8 mouse cellular contexts compared by ENCODE assay signal in the genomic region with DNA sequence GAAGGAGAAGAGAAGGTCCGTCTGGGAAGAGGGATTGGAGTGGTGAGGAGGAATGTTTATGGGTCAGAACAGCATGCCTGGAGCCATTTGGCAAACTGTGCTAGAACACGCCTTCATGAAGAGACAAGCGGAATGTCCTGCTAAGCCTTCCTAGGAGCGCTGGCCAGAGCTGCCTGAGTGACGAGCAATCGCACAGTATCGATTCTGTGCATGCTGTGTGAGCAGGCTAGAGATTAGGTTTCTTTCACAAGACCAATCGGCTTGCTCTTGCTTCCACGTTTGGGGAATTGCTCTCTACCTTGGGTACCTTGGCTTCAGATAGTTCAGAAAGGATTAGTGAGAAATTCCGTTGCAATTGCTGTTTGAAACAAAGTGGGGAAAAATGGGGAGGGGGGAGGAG. TPM values are rescaled to one million over a fixed set of nuclear protein-coding genes. Genes with fewer than 3 reads are reported as not detected.
DNase-seq lines count a peak whose midpoint lies in the region; ATAC-seq and TF ChIP-seq lines count a peak whose summit lies in the region.

No protein-coding gene starts in this region.

- H3K4me1 ChIP-seq in heart, postnatal 0 days (ENCODE audit: control insufficient read depth, insufficient read depth), result 0 out of 2 replicates have a peak, but pooled peaks cover 3% of the 10 kb centered on the region
- 0 out of 2 replicates have a peak, but pooled peaks cover 4% of the 10 kb centered on the region for H3K4me1 ChIP-seq in liver, postnatal 0 days (ENCODE audit: insufficient read depth)

- ATAC-seq in heart, postnatal 0 days (ENCODE audit: insufficient read depth, low read depth), result no peak
- ATAC-seq in Patski, result peak; percentile 31
- no peak for ATAC-seq in liver, postnatal 0 days
- ATAC-seq in frontal cortex, adult (ENCODE audit: low TSS enrichment), result no peak

- WGBS in heart, postnatal 0 days, result 31% methylated on average over 10 of the region's 10 CpGs
- 52% methylated on average over 10 of the region's 10 CpGs for WGBS in liver, postnatal 0 days (ENCODE audit: insufficient replicate concordance)

- intact Hi-C loops in heart, postnatal 25 days (cut with DNase I), result no loop called here

- in situ Hi-C loops in Patski (cut with MboI; ENCODE audit: low pct_unique_long_range_greater_than_20kb), result no loop called here

- no peak overlapping the region for H3K4me2 ChIP-seq in heart, postnatal 0 days (ENCODE audit: low read depth, low read length)
- H3K4me2 ChIP-seq in liver, postnatal 0 days (ENCODE audit: low read depth, low read length), result 0 out of 2 replicates have a peak overlapping the region, but pooled peaks have one; percentile 2

- H3K27ac ChIP-seq in heart, postnatal 0 days (ENCODE audit: low read depth), result no peak overlapping the region
- no peak overlapping the region for H3K27ac ChIP-seq in liver, postnatal 0 days (ENCODE audit: low read depth)

- CTCF ChIA-PET in Patski (lab: Charles Lee), result no interaction called here

- H3K27me3 ChIP-seq in heart, postnatal 0 days (ENCODE audit: control insufficient read depth, insufficient read depth, low read length), result no peaks in the 10 kb centered on the region
- no peaks in the 10 kb centered on the region for H3K27me3 ChIP-seq in Patski
- no peaks in the 10 kb centered on the region for H3K27me3 ChIP-seq in liver, postnatal 0 days (ENCODE audit: insufficient read depth, low read length)

- H3K36me3 ChIP-seq in heart, postnatal 0 days (replicated peaks; ENCODE audit: control insufficient read depth, insufficient read depth, low read length), result no peaks in the 10 kb centered on the region
- no peaks in the 10 kb centered on the region for H3K36me3 ChIP-seq in liver, postnatal 0 days (replicated peaks; ENCODE audit: insufficient read depth, low read length)

- TF ChIP-seq EP300 in heart, postnatal 0 days (IDR thresholded peaks at IDR 0.05; ENCODE audit: low read depth), result no peak
- no peak for TF ChIP-seq EP300 in liver, postnatal 0 days (IDR thresholded peaks at IDR 0.05; ENCODE audit: low read depth)

- POLR2A ChIA-PET in Patski (lab: Charles Lee), result no interaction called here

- no peaks in the 10 kb centered on the region for H3K9me3 ChIP-seq in heart, postnatal 0 days (replicated peaks; ENCODE audit: control insufficient read depth, low read length)
- H3K9me3 ChIP-seq in liver, postnatal 0 days (ENCODE audit: low read length), result no peaks in the 10 kb centered on the region

- H3K9ac ChIP-seq in heart, postnatal 0 days (replicated peaks; ENCODE audit: low read depth, low read length), result no peak overlapping the region
- no peak overlapping the region for H3K9ac ChIP-seq in liver, postnatal 0 days (replicated peaks)

- DNase-seq in heart, postnatal 0 days (ENCODE audit: low spot score), result peak; percentile 7
- no peak for DNase-seq in heart, postnatal 25 days (ENCODE audit: low spot score)
- DNase-seq in Patski (ENCODE audit: low read depth, low spot score), result no peak
- peak; percentile 18 for DNase-seq in fat pad, adult 2 months (ENCODE audit: extremely low read depth, low read depth, low spot score)
- DNase-seq in liver, postnatal 0 days, result no peak
- no peak for DNase-seq in adrenal gland, postnatal 14 days
- DNase-seq in layer of hippocampus, postnatal 14 days (ENCODE audit: low spot score in 2 of 2), result no peak

- H3K4me3 ChIP-seq in heart, postnatal 0 days (ENCODE audit: low read depth, low read length), result no peak overlapping the region
- no peak overlapping the region for H3K4me3 ChIP-seq in liver, postnatal 0 days (ENCODE audit: low read depth, low read length)

- TF ChIP-seq CTCF in heart, postnatal 0 days (IDR thresholded peaks at IDR 0.05; ENCODE audit: low read depth), result no peak
- TF ChIP-seq CTCF in Patski (IDR thresholded peaks at IDR 0.05), result no peak
- no peak for TF ChIP-seq CTCF in liver, postnatal 0 days (IDR thresholded peaks at IDR 0.05; ENCODE audit: low read depth)

RNA-seq across cellular contexts. Expression of gene Fdx1, which starts 35.2 kb away (rescaled TPM):
- total RNA-seq in heart, postnatal 0 days (2014; rRNA removed; ENCODE audit: low replicate concordance), result 56.1 and 89.3 TPM in 2 replicates
- polyA plus RNA-seq in heart, postnatal 0 days (2015; fragmentation: Nextera tagmentation; extraction: Ambion mirVana), result 183 and 200 TPM in 2 replicates
- total RNA-seq in heart, postnatal 25 days (2021), result 100 to 1,000 TPM; 105 to 116 TPM
- polyA plus RNA-seq in Patski (2021), result 62.4 TPM
- polyA plus RNA-seq in liver, postnatal 0 days (2015; fragmentation: Nextera tagmentation; extraction: Ambion mirVana), result 135 and 150 TPM in 2 replicates
- total RNA-seq in adrenal gland, postnatal 14 days (2021), result 2,022 and 2,175 TPM in 2 replicates
- 10 to 100 TPM; 16.0 to 19.8 TPM for total RNA-seq in layer of hippocampus, postnatal 14 days (2021)

Comparison
In these comparisons a context has a peak if more than half of its experiments do, and no peak if none do; other contexts are left out.
1. DNase-seq: peak in heart, postnatal 0 days (single experiment) and fat pad, adult 2 months (single experiment); none in heart, postnatal 25 days (single experiment), Patski (single experiment), liver, postnatal 0 days (single experiment), adrenal gland, postnatal 14 days (single experiment) and layer of hippocampus, postnatal 14 days (0 of 2).
2. RNA of gene Fdx1, which starts 35.2 kb away (total RNA-seq): 2,022 to 2,175 TPM in adrenal gland, postnatal 14 days; 105 to 116 TPM in heart, postnatal 25 days, 56.1 to 89.3 TPM in heart, postnatal 0 days and 16.0 to 19.8 TPM in layer of hippocampus, postnatal 14 days; every median in the first group is over 10 times any median in the second.